8 mouse cellular contexts compared by ENCODE assay signal in the genomic region with DNA sequence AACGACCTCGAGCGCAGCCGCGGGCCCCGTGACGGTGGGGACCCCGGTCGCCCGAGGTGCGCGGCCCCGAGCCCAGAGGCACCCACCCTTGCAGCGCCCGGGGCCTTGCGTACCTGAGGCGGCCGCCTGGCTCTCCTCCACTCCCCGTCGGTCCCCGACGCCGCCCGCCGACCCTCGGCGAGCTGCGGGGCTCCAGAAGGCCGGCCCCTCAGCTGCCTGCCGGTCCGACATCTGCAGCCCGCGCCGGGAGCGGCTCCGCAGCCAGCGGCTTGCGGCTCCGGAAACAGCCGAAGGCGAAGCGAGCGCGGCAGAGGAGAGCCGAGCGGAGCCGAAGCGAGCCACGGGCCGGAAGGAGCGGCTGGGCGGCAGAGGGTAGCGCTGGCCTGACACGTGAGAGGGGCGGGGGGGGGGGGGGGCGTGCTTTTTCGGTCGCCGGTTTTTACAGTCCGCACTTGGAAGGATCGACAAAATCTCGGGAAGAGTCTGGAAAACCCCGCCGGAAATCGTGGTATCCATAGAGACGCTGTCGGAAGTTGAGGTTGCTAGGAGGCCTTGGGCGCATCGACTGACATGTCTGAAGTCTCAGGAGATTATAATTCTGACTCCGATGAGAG. TPM values are rescaled to one million over a fixed set of nuclear protein-coding genes. Genes with fewer than 3 reads are reported as not detected.
DNase-seq lines count a peak whose midpoint lies in the region; ATAC-seq and TF ChIP-seq lines count a peak whose summit lies in the region.

A gene (minus strand): TSS at position 482 of the 614 bp plus-strand sequence.

- TF ChIP-seq POLR2A in MEL (IDR thresholded peaks at IDR 0.05; ENCODE audit: control insufficient read depth in 1 of 2, insufficient read depth in 1 of 2, low read depth in 1 of 2, low read length in 2 of 2, poor library complexity in 1 of 2): peak in 1 of 2 experiments; percentile 56; a peak in 2 of 4 replicates
- peak; percentile 20; the same call in 1 of the 2 replicates for TF ChIP-seq POLR2A in cerebellum, adult 2 months (IDR thresholded peaks at IDR 0.05; ENCODE audit: borderline replicate concordance, insufficient read depth, low read length)
- no peak for TF ChIP-seq POLR2A in thymus, adult 2 months (IDR thresholded peaks at IDR 0.05; ENCODE audit: control insufficient read depth, extremely low read depth, insufficient read depth, low read length, poor library complexity)

- no peaks in the 10 kb centered on the region for H3K27me3 ChIP-seq in MEL (ENCODE audit: control insufficient read depth in 1 of 2, insufficient read depth in 2 of 2, low read length in 2 of 2)
- no peaks in the 10 kb centered on the region for H3K27me3 ChIP-seq in cerebellum, adult 2 months (ENCODE audit: control insufficient read depth, insufficient read depth, low read length)
- H3K27me3 ChIP-seq in hindbrain, embryonic 10.5 days (ENCODE audit: insufficient read depth, poor library complexity, severe bottlenecking): peaks cover 7% of the 10 kb centered on the region; the same call in 1 of the 2 replicates
- no peaks in the 10 kb centered on the region for H3K27me3 ChIP-seq in lung, embryonic 16.5 days (ENCODE audit: control insufficient read depth, insufficient read depth, low read depth, low read length)
- H3K27me3 ChIP-seq in thymus, adult 2 months (ENCODE audit: control insufficient read depth, insufficient read depth, low read length): no peaks in the 10 kb centered on the region

- peak; percentile 87 for ATAC-seq in frontal cortex, adult (ENCODE audit: low TSS enrichment)
- peak; percentile 98 for ATAC-seq in lung, embryonic 16.5 days (ENCODE audit: low read depth)

- H3K36me3 ChIP-seq in MEL (ENCODE audit: control insufficient read depth in 1 of 2, insufficient read depth in 2 of 2, low read length in 2 of 2): peaks cover 0 to 19% of the 10 kb centered on the region in 2 experiments; a peak in 2 of 4 replicates
- no peaks in the 10 kb centered on the region for H3K36me3 ChIP-seq in hindbrain, embryonic 10.5 days
- no peaks in the 10 kb centered on the region for H3K36me3 ChIP-seq in lung, embryonic 16.5 days (ENCODE audit: control insufficient read depth, insufficient read depth, low read length)
- H3K36me3 ChIP-seq in thymus, adult 2 months (ENCODE audit: control insufficient read depth, insufficient read depth, low read length): no peaks in the 10 kb centered on the region

- H3K4me3 ChIP-seq in MEL (ENCODE audit: control insufficient read depth in 1 of 2, insufficient read depth in 1 of 2, low read depth in 2 of 2, low read length in 2 of 2): peak within 1 kb of the TSS; percentile 73 to 94
- peak within 1 kb of the TSS; percentile 89 for H3K4me3 ChIP-seq in cerebellum, adult 2 months (replicated peaks; ENCODE audit: insufficient read depth, low read depth, low read length)
- peak within 1 kb of the TSS; percentile 90 for H3K4me3 ChIP-seq in hindbrain, embryonic 10.5 days
- peak within 1 kb of the TSS; percentile 93 for H3K4me3 ChIP-seq in lung, embryonic 16.5 days (ENCODE audit: low read length)
- H3K4me3 ChIP-seq in thymus, adult 2 months (ENCODE audit: control insufficient read depth, insufficient read depth, low read length): peak within 1 kb of the TSS; percentile 85

- peak; percentile 82 for DNase-seq in MEL (ENCODE audit: low read depth, low spot score)
- DNase-seq in cerebellum, adult 2 months: peak; percentile 80
- DNase-seq in hindbrain, embryonic 10.5 days (ENCODE audit: low spot score): peak; percentile 88
- peak; percentile 79 for DNase-seq in layer of hippocampus, adult 9-11 months
- DNase-seq in ovary, adult 18-20 months (ENCODE audit: low spot score): peak; percentile 67
- peak; percentile 87 for DNase-seq in thymus, adult 2 months

- H3K9me3 ChIP-seq in MEL (replicated peaks; ENCODE audit: insufficient read depth, low read length): no peaks in the 10 kb centered on the region
- no peaks in the 10 kb centered on the region for H3K9me3 ChIP-seq in hindbrain, embryonic 10.5 days
- H3K9me3 ChIP-seq in lung, embryonic 16.5 days (ENCODE audit: control insufficient read depth, low read length): no peaks in the 10 kb centered on the region

- H3K9ac ChIP-seq in MEL (ENCODE audit: control insufficient read depth, low read depth, low read length, poor library complexity, severe bottlenecking): peak within 1 kb of the TSS; percentile 94
- peak within 1 kb of the TSS; percentile 93 for H3K9ac ChIP-seq in lung, embryonic 16.5 days (ENCODE audit: low read length)

- no peak for TF ChIP-seq CTCF in MEL (IDR thresholded peaks at IDR 0.05 in 2 of 3, conservative IDR thresholded peaks at IDR 0.05 in 1 of 3; ENCODE audit: control insufficient read depth in 1 of 3, insufficient read depth in 1 of 3, low read depth in 2 of 3, low read length in 3 of 3, poor library complexity in 1 of 3, severe bottlenecking in 1 of 3)
- TF ChIP-seq CTCF in cerebellum, adult 2 months (IDR thresholded peaks at IDR 0.05; ENCODE audit: borderline replicate concordance, insufficient read depth, low read depth, low read length): no peak
- TF ChIP-seq CTCF in thymus, adult 2 months (IDR thresholded peaks at IDR 0.05; ENCODE audit: borderline replicate concordance, control insufficient read depth, extremely low read depth, insufficient read depth, low read length, poor library complexity): no peak

- peaks cover 15% of the 10 kb centered on the region for H3K79me2 ChIP-seq in MEL (ENCODE audit: control insufficient read depth, insufficient read depth, low read length, poor library complexity)

- no peak for TF ChIP-seq EP300 in MEL (IDR thresholded peaks at IDR 0.05; ENCODE audit: low read depth in 1 of 2, low read length in 2 of 2)

- H3K27ac ChIP-seq in MEL (ENCODE audit: control insufficient read depth, low read depth, low read length): peak within 1 kb of the TSS; percentile 32
- H3K27ac ChIP-seq in cerebellum, adult 2 months (ENCODE audit: insufficient read depth, low read length): peak within 1 kb of the TSS; percentile 65
- H3K27ac ChIP-seq in hindbrain, embryonic 10.5 days: peak within 1 kb of the TSS; percentile 94
- peak within 1 kb of the TSS; percentile 74 for H3K27ac ChIP-seq in lung, embryonic 16.5 days (ENCODE audit: low read length)
- H3K27ac ChIP-seq in thymus, adult 2 months (ENCODE audit: control insufficient read depth, insufficient read depth, low read length): no peak within 1 kb of the TSS

- TF ChIP-seq RAD21 in MEL (IDR thresholded peaks at IDR 0.05; ENCODE audit: low read depth, low read length): no peak

- WGBS in cerebellum, adult 2 months: under 1% methylated on average over 68 of the region's 70 CpGs
- under 1% methylated on average over 69 of the region's 70 CpGs for WGBS in hindbrain, embryonic 10.5 days
- WGBS in lung, embryonic 16.5 days: under 1% methylated on average over 60 of the region's 70 CpGs
- WGBS in thymus, adult 2 months: 1% methylated on average over 70 of the region's 70 CpGs

- peak within 1 kb of the TSS; percentile 86 for H3K4me2 ChIP-seq in lung, embryonic 16.5 days (ENCODE audit: low read depth, low read length)

- peaks cover 7 to 11% of the 10 kb centered on the region in 2 experiments for H3K4me1 ChIP-seq in MEL (ENCODE audit: control insufficient read depth in 1 of 2, insufficient read depth in 2 of 2, low read length in 2 of 2)
- 0 out of 2 replicates have a peak, but pooled peaks cover 2% of the 10 kb centered on the region for H3K4me1 ChIP-seq in cerebellum, adult 2 months (ENCODE audit: control insufficient read depth, insufficient read depth, low read length)
- H3K4me1 ChIP-seq in hindbrain, embryonic 10.5 days (replicated peaks): peaks cover 20% of the 10 kb centered on the region
- H3K4me1 ChIP-seq in lung, embryonic 16.5 days (replicated peaks; ENCODE audit: control insufficient read depth, insufficient read depth, low read length): peaks cover 7% of the 10 kb centered on the region
- peaks cover 7% of the 10 kb centered on the region for H3K4me1 ChIP-seq in thymus, adult 2 months (replicated peaks; ENCODE audit: control insufficient read depth, insufficient read depth, low read length)

TF ChIP-seq in MEL, 35 proteins besides CTCF, POLR2A, EP300 and RAD21 (continues in another document):
- TF ChIP-seq ZNF384 (IDR thresholded peaks at IDR 0.05; ENCODE audit: low read depth, low read length) (no peak), MAX (IDR thresholded peaks at IDR 0.05; ENCODE audit: low read length) (no peak), POLR2AphosphoS2 (IDR thresholded peaks at IDR 0.05; ENCODE audit: low read length) (no peak), MXI1 (IDR thresholded peaks at IDR 0.05; ENCODE audit: low read depth, low read length) (peak; percentile 39), SIN3A (IDR thresholded peaks at IDR 0.05; ENCODE audit: low read length) (peak; percentile 75), UBTF (IDR thresholded peaks at IDR 0.05; ENCODE audit: borderline replicate concordance, insufficient read depth, low read depth, low read length) (0 out of 2 replicates have a peak, but pooled peaks have one; percentile 29), GABPA (IDR thresholded peaks at IDR 0.05; ENCODE audit: low read depth, low read length) (no peak), BHLHE40 (IDR thresholded peaks at IDR 0.05; ENCODE audit: borderline replicate concordance, low read depth, low read length) (peak; percentile 64; the same call in 1 of the 2 replicates), MAFK (IDR thresholded peaks at IDR 0.05; ENCODE audit: borderline replicate concordance, low read depth, low read length) (no peak), HCFC1 (IDR thresholded peaks at IDR 0.05; ENCODE audit: low read depth, low read length) (peak; percentile 62), MYB (IDR thresholded peaks at IDR 0.05; ENCODE audit: low read depth, low read length) (no peak), USF1 (IDR thresholded peaks at IDR 0.05; ENCODE audit: low read depth, low read length) (peak; percentile 36; the same call in 1 of the 2 replicates), NELFE (IDR thresholded peaks at IDR 0.05; ENCODE audit: low read depth, low read length) (peak; percentile 46), MYC (IDR thresholded peaks at IDR 0.05; ENCODE audit: low read depth, low read length) (no peak), NRF1 (IDR thresholded peaks at IDR 0.05; ENCODE audit: insufficient read depth, low read depth, low read length, poor library complexity, severe bottlenecking) (no peak), ZKSCAN1 (IDR thresholded peaks at IDR 0.05; ENCODE audit: low read depth, low read length) (no peak), TCF12 (IDR thresholded peaks at IDR 0.05; ENCODE audit: low read depth, low read length) (no peak), ZC3H11A (IDR thresholded peaks at IDR 0.05; ENCODE audit: low read depth, low read length) (no peak)

RNA-seq across cellular contexts. Expression of the gene that starts here (rescaled TPM):
- 4.7 and 5.0 TPM in 2 replicates for total RNA-seq in MEL (2012; rRNA removed)
- 1 to 10 TPM in 1 of 2 experiments, not detected in 1; 6.9 TPM for polyA plus RNA-seq in MEL (2012; ENCODE audit: insufficient read depth in 1 of 2, insufficient read length in 2 of 2, low read depth in 1 of 2, low replicate concordance in 2 of 2, missing spikeins in 1 of 2)
- 22.1 and 23.5 TPM in 2 replicates for polyA plus RNA-seq in cerebellum, adult 2 months (2012; rRNA removed)
- 3.3 and 3.8 TPM in 2 replicates for polyA plus RNA-seq in hindbrain, embryonic 10.5 days (2016; fragmentation: Nextera tagmentation; extraction: Ambion mirVana)
- 2.4 and 2.7 TPM in 2 replicates for polyA plus RNA-seq in lung, embryonic 16.5 days (2015; fragmentation: Nextera tagmentation; extraction: Ambion mirVana)
- 9.6 and 9.7 TPM in 2 replicates for polyA plus RNA-seq in thymus, adult 2 months (2012; rRNA removed)
